Comparison of ENCODE assay signal across 9 mouse cellular contexts in the genomic region with DNA sequence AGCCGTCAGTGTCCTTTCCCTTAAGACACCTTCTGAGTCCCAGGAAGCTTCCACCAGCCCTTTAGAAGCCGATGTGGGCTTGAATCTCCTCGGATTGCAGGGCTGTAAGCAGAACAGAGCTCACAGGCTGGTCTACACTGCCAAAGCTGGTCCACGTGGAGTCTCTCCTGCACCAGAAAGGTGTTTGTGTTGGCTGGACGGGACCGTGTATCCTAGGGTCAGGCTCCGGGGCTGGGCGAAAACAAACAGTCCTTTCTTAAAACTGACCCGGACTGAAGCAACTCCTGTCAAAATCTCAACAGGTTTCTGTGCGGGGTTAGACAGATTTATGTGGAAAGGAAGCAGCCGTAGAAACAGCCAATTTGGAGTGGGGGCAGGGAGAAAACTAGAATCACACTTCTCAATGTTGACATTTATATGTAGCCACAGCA. TPM values are rescaled to one million over a fixed set of nuclear protein-coding genes. Genes with fewer than 3 reads are reported as not detected.
DNase-seq lines count a peak whose midpoint lies in the region; ATAC-seq and TF ChIP-seq lines count a peak whose summit lies in the region.
"Had no signal": no experiment of that assay in that cellular context is flagged by ENCODE, and none has a peak within 500 bp of the region (broad histone marks: within the 10 kb centered on the region; RNA-seq: fewer than 3 reads in every experiment).

No protein-coding gene starts in this region.

- TF ChIP-seq POLR2A in spleen, adult 2 months (IDR thresholded peaks at IDR 0.05; ENCODE audit: low read depth, low read length), result no peak
- no peak for TF ChIP-seq POLR2A in limb, embryonic 14.5 days (IDR thresholded peaks at IDR 0.05; ENCODE audit: borderline replicate concordance, extremely low read depth, insufficient read depth, insufficient read length)

- no peak overlapping the region for H3K9ac ChIP-seq in limb, embryonic 14.5 days (ENCODE audit: low read depth, low read length, severe bottlenecking)

- H3K27me3 ChIP-seq in spleen, adult 2 months (ENCODE audit: control insufficient read depth, insufficient read depth, low read length), result no peaks in the 10 kb centered on the region
- H3K27me3 ChIP-seq in limb, embryonic 14.5 days (ENCODE audit: control insufficient read depth, insufficient read depth, low read length), result no peaks in the 10 kb centered on the region

- H3K4me3 ChIP-seq in spleen, adult 2 months (ENCODE audit: extremely low read depth, insufficient read depth, insufficient read length), result peak overlapping the region; percentile 59
- H3K4me3 ChIP-seq in limb, embryonic 14.5 days (replicated peaks; ENCODE audit: low read length), result no peak overlapping the region
- H3K4me3 ChIP-seq: left cerebral cortex, adult 2 months had no signal

- DNase-seq in spleen, adult 2 months (ENCODE audit: low read depth in 1 of 2, low spot score in 2 of 2), result no peak
- no peak for DNase-seq in spleen, postnatal 4 days (ENCODE audit: low spot score in 2 of 2)
- DNase-seq in limb, embryonic 14.5 days (ENCODE audit: low spot score), result no peak
- DNase-seq in thymus, postnatal 25 days, result peak; percentile 46
- DNase-seq in left cerebral cortex, postnatal 14 days (ENCODE audit: low spot score in 2 of 2), result no peak
- no peak for DNase-seq in cerebellum, adult 9-11 months
- DNase-seq: gastrocnemius, postnatal 10 days had no signal

- intact Hi-C loops in left cerebral cortex, postnatal 14 days (cut with DNase I), result no loop called here

- H3K4me2 ChIP-seq in limb, embryonic 14.5 days (replicated peaks; ENCODE audit: low read depth, low read length, severe bottlenecking), result peak overlapping the region; percentile 4; the same call in 1 of the 2 replicates

- 5% methylated on average over 11 of the region's 11 CpGs for WGBS in spleen, adult 2 months
- 45% methylated on average over 11 of the region's 11 CpGs for WGBS in limb, embryonic 14.5 days

- no peaks in the 10 kb centered on the region for H3K36me3 ChIP-seq in spleen, adult 2 months (ENCODE audit: control insufficient read depth, insufficient read depth, low read length)
- H3K36me3 ChIP-seq in limb, embryonic 14.5 days (ENCODE audit: control insufficient read depth, insufficient read depth, low read length), result no peaks in the 10 kb centered on the region

- peak overlapping the region; percentile 93 for H3K27ac ChIP-seq in spleen, adult 2 months (ENCODE audit: insufficient read depth, low read length)
- H3K27ac ChIP-seq in limb, embryonic 14.5 days (replicated peaks; ENCODE audit: low read depth, low read length), result peak overlapping the region; percentile 52; the same call in 1 of the 2 replicates
- H3K27ac ChIP-seq: left cerebral cortex, adult 2 months had no signal

- no peak for TF ChIP-seq CTCF in spleen, adult 2 months (IDR thresholded peaks at IDR 0.05; ENCODE audit: extremely low read depth, insufficient read depth, insufficient read length, insufficient replicate concordance)

- H3K4me1 ChIP-seq in spleen, adult 2 months (ENCODE audit: control insufficient read depth, insufficient read depth, insufficient read length), result peaks cover 34% of the 10 kb centered on the region; the same call in 1 of the 2 replicates
- H3K4me1 ChIP-seq in limb, embryonic 14.5 days (ENCODE audit: control insufficient read depth, insufficient read depth, low read length), result peaks cover 7% of the 10 kb centered on the region; the same call in 1 of the 2 replicates

- ATAC-seq in inflammation-experienced regulatory T-cells, adult 6 months, result peak; percentile 5
- no peak for ATAC-seq in limb, embryonic 14.5 days (ENCODE audit: low FRiP score, low read depth)

- no peaks in the 10 kb centered on the region for H3K9me3 ChIP-seq in limb, embryonic 14.5 days (ENCODE audit: control insufficient read depth, low read length)

RNA-seq across cellular contexts. Expression of gene Lrrc8d, which starts 48.2 kb away (rescaled TPM):
- 5.2 and 6.4 TPM in 2 replicates for polyA plus RNA-seq in spleen, adult 2 months (2012; rRNA removed)
- 10 to 100 TPM; 11.8 to 28.4 (median 26.5) TPM for polyA plus RNA-seq in inflammation-experienced regulatory T-cells, adult 6 months (2017; shearing (Covaris generic))
- 8.1 and 8.2 TPM in 2 replicates for polyA plus RNA-seq in limb, embryonic 14.5 days (2012; rRNA removed)
- polyA plus RNA-seq in limb, embryonic 14.5 days (2014; fragmentation: Nextera tagmentation; extraction: Ambion mirVana), result 13.4 and 15.3 TPM in 2 replicates
- total RNA-seq in left cerebral cortex, postnatal 14 days (2021), result 10 to 100 TPM; 34.9 to 45.6 TPM
